Mouse (Mus musculus) bone marrow macrophage, adult 2 months (primary cell): ENCODE measurements around the gene Slit3. TPM values are rescaled to one million over a fixed set of nuclear protein-coding genes. Genes with fewer than 3 reads are reported as not detected.

Experiments
- H3K27ac ChIP-seq: 2 replicates; pipeline ENCODE4 v1.5.1; 2012; ENCODE audit warnings: low read depth, low read length; ENCODE audit not compliant: insufficient read depth
- H3K4me1 ChIP-seq: 2 replicates; pipeline ENCODE4 v1.6.1; 2012; ENCODE audit warnings: low read length; ENCODE audit not compliant: control insufficient read depth, insufficient read depth
- H3K4me3 ChIP-seq: 2 replicates; pipeline ENCODE4 v1.5.1; 2012; ENCODE audit warnings: mild to moderate bottlenecking, low read length, moderate library complexity; ENCODE audit not compliant: insufficient read depth
- CTCF ChIP-seq: IDR thresholded peaks from 2 replicates; pipeline ENCODE4 v1.5.1; 2012; ENCODE audit warnings: low read depth, mild to moderate bottlenecking, low read length, moderate library complexity
- POLR2A ChIP-seq: IDR thresholded peaks from 2 replicates; pipeline ENCODE4 v1.6.1; 2012; ENCODE audit warnings: mild to moderate bottlenecking, low read depth, low read length, borderline replicate concordance
- polyA plus RNA-seq: library from polyadenylated mRNA; stranded (reverse); fragments of >200 nt; gene quantifications from 2 replicates; pipeline ENCODE4 v1.2.4, GENCODE M21; 2012; ENCODE audit not compliant: missing spikeins, insufficient read depth, insufficient read length

Slit3 gene
- polyA plus RNA-seq, 1 experiment: not detected

GRCm38 (mm10) chr11:35569957-35570356, 448.9 kb downstream of the Slit3 start:
- Histone ChIP-seq H3K27ac (no peak overlapping the region), H3K4me1 (no peaks in the 10 kb centered on the region), H3K4me3 (no peak overlapping the region)
- TF ChIP-seq POLR2A (no peak), CTCF (no peak)

- Histone ChIP-seq H3K27ac (no peak overlapping the region), H3K4me1 (no peaks in the 10 kb centered on the region), H3K4me3 (no peak overlapping the region)
- TF ChIP-seq CTCF (no peak), POLR2A (no peak)
Measured at GRCm38 (mm10) chr11:35571910-35572309, 450.9 kb downstream of the Slit3 start.

- Histone ChIP-seq H3K4me3 (no peak overlapping the region), H3K27ac (no peak overlapping the region), H3K4me1 (no peaks in the 10 kb centered on the region)
- no peak for TF ChIP-seq CTCF
- no peak for TF ChIP-seq POLR2A
Measured at GRCm38 (mm10) chr11:35578796-35579195, 457.8 kb downstream of the Slit3 start.

GRCm38 (mm10) chr11:35582591-35582990, 461.6 kb downstream of the Slit3 start:
- Histone ChIP-seq H3K4me1 (no peaks in the 10 kb centered on the region), H3K27ac (no peak overlapping the region), H3K4me3 (no peak overlapping the region)
- TF ChIP-seq CTCF: no peak
- TF ChIP-seq POLR2A: no peak

GRCm38 (mm10) chr11:35583633-35584032, 462.6 kb downstream of the Slit3 start:
- no peak overlapping the region for H3K4me3 ChIP-seq
- no peaks in the 10 kb centered on the region for H3K4me1 ChIP-seq
- no peak for TF ChIP-seq POLR2A
- TF ChIP-seq CTCF: no peak
- H3K27ac ChIP-seq: no peak overlapping the region

- H3K4me1 ChIP-seq: no peaks in the 10 kb centered on the region
- H3K27ac ChIP-seq: no peak overlapping the region
- TF ChIP-seq CTCF: no peak
- TF ChIP-seq POLR2A: no peak
- H3K4me3 ChIP-seq: no peak overlapping the region
Measured at GRCm38 (mm10) chr11:35587174-35587959, 466.3 kb downstream of the Slit3 start.

GRCm38 (mm10) chr11:35589892-35590291, 468.9 kb downstream of the Slit3 start:
- H3K4me3 ChIP-seq: no peak overlapping the region
- no peak overlapping the region for H3K27ac ChIP-seq
- TF ChIP-seq CTCF (no peak), POLR2A (no peak)
- H3K4me1 ChIP-seq: no peaks in the 10 kb centered on the region

- H3K4me3 ChIP-seq: no peak overlapping the region
- no peak overlapping the region for H3K27ac ChIP-seq
- H3K4me1 ChIP-seq: no peaks in the 10 kb centered on the region
- no peak for TF ChIP-seq POLR2A
- no peak for TF ChIP-seq CTCF
Measured at GRCm38 (mm10) chr11:35593146-35594034, 472.4 kb downstream of the Slit3 start.

GRCm38 (mm10) chr11:35596064-35596463, 475.0 kb downstream of the Slit3 start:
- Histone ChIP-seq H3K4me1 (no peaks in the 10 kb centered on the region), H3K27ac (no peak overlapping the region), H3K4me3 (no peak overlapping the region)
- no peak for TF ChIP-seq POLR2A
- no peak for TF ChIP-seq CTCF

GRCm38 (mm10) chr11:35597882-35598281, 476.9 kb downstream of the Slit3 start:
- Histone ChIP-seq H3K4me3 (no peak overlapping the region), H3K27ac (no peak overlapping the region), H3K4me1 (no peaks in the 10 kb centered on the region)
- no peak for TF ChIP-seq POLR2A
- no peak for TF ChIP-seq CTCF
